In the genomic region with DNA sequence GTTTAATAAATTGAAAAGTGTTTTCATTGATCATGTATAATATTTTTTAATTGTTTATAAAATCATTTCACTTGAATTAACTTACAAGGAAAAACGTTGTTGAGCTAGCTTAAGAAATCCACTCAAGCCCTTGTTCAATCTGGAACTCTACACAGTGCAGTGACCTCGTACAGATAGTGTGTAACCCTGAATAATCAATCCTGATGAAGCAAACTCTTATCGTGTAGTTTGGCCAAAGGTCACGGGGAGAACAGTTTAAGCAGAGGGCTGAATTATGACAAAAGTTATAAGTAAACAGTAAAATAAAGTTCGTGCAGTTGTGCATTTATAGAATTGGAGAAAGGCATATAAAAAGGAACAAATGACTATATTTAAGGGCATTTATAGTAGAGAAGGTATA, we compare ENCODE assay signal across 24 mouse cellular contexts.
DNase-seq lines count a peak whose midpoint lies in the region; ATAC-seq and TF ChIP-seq lines count a peak whose summit lies in the region.
"Had no signal": no experiment of that assay in that cellular context is flagged by ENCODE, and none has a peak within 500 bp of the region (broad histone marks: within the 10 kb centered on the region; RNA-seq: fewer than 3 reads in every experiment).

No protein-coding gene starts in this region.

- no peak for TF ChIP-seq POLR2A in cerebellum, adult 2 months (IDR thresholded peaks at IDR 0.05; ENCODE audit: borderline replicate concordance, insufficient read depth, low read length)

- ATAC-seq in stomach, embryonic 15.5 days (ENCODE audit: insufficient read depth, low FRiP score, low read depth): peak; percentile 53
- ATAC-seq in stomach, postnatal 0 days (ENCODE audit: low FRiP score, low TSS enrichment): no peak
- ATAC-seq in liver, embryonic 13.5 days (ENCODE audit: low read depth): peak; percentile 55; the same call in 1 of the 2 replicates
- no peak for ATAC-seq in neural tube, embryonic 15.5 days (ENCODE audit: low FRiP score)
- ATAC-seq: forebrain, embryonic 15.5 days; hindbrain, embryonic 16.5 days; Patski had no signal

- DNase-seq in adrenal gland, postnatal 14 days: peak; percentile 9
- DNase-seq in adrenal gland, adult 8-10 months: no peak
- DNase-seq in stomach, postnatal 0 days (ENCODE audit: low spot score): no peak
- no peak for DNase-seq in liver, embryonic 13.5 days
- no peak for DNase-seq in cerebellum, adult 2 months
- DNase-seq: B cell, adult 2 months; cerebellum, adult 11 months; cerebellum, adult 8-10 months; cerebellum, postnatal 10 days; gastrocnemius, postnatal 25 days; heart, adult 18-20 months; heart, postnatal 10 days; heart, postnatal 36 days had no signal

- no peak overlapping the region for H3K4me2 ChIP-seq in stomach, embryonic 15.5 days
- H3K4me2 ChIP-seq in stomach, postnatal 0 days (replicated peaks; ENCODE audit: low read depth): no peak overlapping the region
- H3K4me2 ChIP-seq in liver, embryonic 13.5 days: no peak overlapping the region
- H3K4me2 ChIP-seq in neural tube, embryonic 15.5 days: no peak overlapping the region
- H3K4me2 ChIP-seq: forebrain, embryonic 15.5 days; heart, embryonic 12.5 days; heart, embryonic 15.5 days; hindbrain, embryonic 13.5 days had no signal

- no peak for TF ChIP-seq CTCF in stomach, postnatal 0 days (IDR thresholded peaks at IDR 0.05; ENCODE audit: low read depth)
- no peak for TF ChIP-seq CTCF in cerebellum, adult 2 months (IDR thresholded peaks at IDR 0.05; ENCODE audit: borderline replicate concordance, insufficient read depth, low read depth, low read length)

- H3K36me3 ChIP-seq in stomach, embryonic 15.5 days: no peaks in the 10 kb centered on the region
- H3K36me3 ChIP-seq in stomach, postnatal 0 days (ENCODE audit: control insufficient read depth, insufficient read depth, low read length): no peaks in the 10 kb centered on the region
- no peaks in the 10 kb centered on the region for H3K36me3 ChIP-seq in liver, embryonic 13.5 days
- no peaks in the 10 kb centered on the region for H3K36me3 ChIP-seq in neural tube, embryonic 15.5 days
- H3K36me3 ChIP-seq: forebrain, embryonic 15.5 days; G1E; heart, embryonic 12.5 days; heart, embryonic 15.5 days; hindbrain, embryonic 10.5 days; hindbrain, embryonic 13.5 days had no signal

- H3K9me3 ChIP-seq in stomach, embryonic 15.5 days: no peaks in the 10 kb centered on the region
- H3K9me3 ChIP-seq in stomach, postnatal 0 days (ENCODE audit: control insufficient read depth, low read length): no peaks in the 10 kb centered on the region
- H3K9me3 ChIP-seq in liver, embryonic 13.5 days (replicated peaks): no peaks in the 10 kb centered on the region
- no peaks in the 10 kb centered on the region for H3K9me3 ChIP-seq in neural tube, embryonic 15.5 days (replicated peaks)
- H3K9me3 ChIP-seq: forebrain, embryonic 15.5 days; G1E; heart, embryonic 12.5 days; heart, embryonic 15.5 days; hindbrain, embryonic 10.5 days; hindbrain, embryonic 13.5 days had no signal

- H3K9ac ChIP-seq in stomach, embryonic 15.5 days: no peak overlapping the region
- no peak overlapping the region for H3K9ac ChIP-seq in stomach, postnatal 0 days (ENCODE audit: low read length)
- no peak overlapping the region for H3K9ac ChIP-seq in liver, embryonic 13.5 days
- no peak overlapping the region for H3K9ac ChIP-seq in neural tube, embryonic 15.5 days (replicated peaks)
- H3K9ac ChIP-seq: forebrain, embryonic 15.5 days; heart, embryonic 12.5 days; heart, embryonic 15.5 days; hindbrain, embryonic 13.5 days had no signal

- H3K27ac ChIP-seq in stomach, embryonic 15.5 days: no peak overlapping the region
- H3K27ac ChIP-seq in stomach, postnatal 0 days (replicated peaks): no peak overlapping the region
- no peak overlapping the region for H3K27ac ChIP-seq in liver, embryonic 13.5 days
- no peak overlapping the region for H3K27ac ChIP-seq in neural tube, embryonic 15.5 days (replicated peaks)
- no peak overlapping the region for H3K27ac ChIP-seq in cerebellum, adult 2 months (ENCODE audit: insufficient read depth, low read length)
- H3K27ac ChIP-seq: forebrain, embryonic 15.5 days; heart, embryonic 15.5 days; hindbrain, embryonic 10.5 days; hindbrain, embryonic 13.5 days had no signal

- 22% methylated on average over 5 of the region's 5 CpGs for WGBS in stomach, embryonic 15.5 days
- 27% methylated on average over 5 of the region's 5 CpGs for WGBS in stomach, postnatal 0 days
- WGBS in liver, embryonic 13.5 days (ENCODE audit: insufficient replicate concordance): 42% methylated on average over 5 of the region's 5 CpGs
- 76% methylated on average over 5 of the region's 5 CpGs for whole genome bisulfite sequencing in neural tube, embryonic 15.5 days
- 73% methylated on average over 5 of the region's 5 CpGs for WGBS in cerebellum, adult 2 months

- TF ChIP-seq EP300 in stomach, postnatal 0 days (optimal IDR thresholded peaks at IDR 0.05): no peak

- no peaks in the 10 kb centered on the region for H3K27me3 ChIP-seq in stomach, embryonic 15.5 days (replicated peaks)
- no peaks in the 10 kb centered on the region for H3K27me3 ChIP-seq in stomach, postnatal 0 days (ENCODE audit: control insufficient read depth, insufficient read depth, low read length)
- H3K27me3 ChIP-seq in liver, embryonic 13.5 days: no peaks in the 10 kb centered on the region
- no peaks in the 10 kb centered on the region for H3K27me3 ChIP-seq in neural tube, embryonic 15.5 days (replicated peaks)
- H3K27me3 ChIP-seq in cerebellum, adult 2 months (ENCODE audit: control insufficient read depth, insufficient read depth, low read length): no peaks in the 10 kb centered on the region
- H3K27me3 ChIP-seq: CH12.LX; forebrain, embryonic 15.5 days; heart, embryonic 12.5 days; heart, embryonic 15.5 days; hindbrain, embryonic 13.5 days; Patski had no signal

- H3K4me3 ChIP-seq in stomach, embryonic 15.5 days (replicated peaks): no peak overlapping the region
- no peak overlapping the region for H3K4me3 ChIP-seq in stomach, postnatal 0 days (ENCODE audit: low read depth, low read length)
- H3K4me3 ChIP-seq in liver, embryonic 13.5 days (replicated peaks): no peak overlapping the region
- no peak overlapping the region for H3K4me3 ChIP-seq in neural tube, embryonic 15.5 days (replicated peaks)
- no peak overlapping the region for H3K4me3 ChIP-seq in cerebellum, adult 2 months (replicated peaks; ENCODE audit: insufficient read depth, low read depth, low read length)
- H3K4me3 ChIP-seq: forebrain, embryonic 15.5 days; heart, embryonic 12.5 days; heart, embryonic 15.5 days; hindbrain, embryonic 10.5 days; hindbrain, embryonic 13.5 days had no signal

- H3K4me1 ChIP-seq in stomach, embryonic 15.5 days: peaks cover 5% of the 10 kb centered on the region; the same call in 1 of the 2 replicates
- no peaks in the 10 kb centered on the region for H3K4me1 ChIP-seq in stomach, postnatal 0 days (replicated peaks; ENCODE audit: control insufficient read depth, insufficient read depth)
- H3K4me1 ChIP-seq in liver, embryonic 13.5 days (replicated peaks): no peaks in the 10 kb centered on the region
- H3K4me1 ChIP-seq in neural tube, embryonic 15.5 days: no peaks in the 10 kb centered on the region
- no peaks in the 10 kb centered on the region for H3K4me1 ChIP-seq in cerebellum, adult 2 months (ENCODE audit: control insufficient read depth, insufficient read depth, low read length)
- H3K4me1 ChIP-seq: forebrain, embryonic 15.5 days; hindbrain, embryonic 10.5 days; hindbrain, embryonic 13.5 days had no signal

Comparison
In these comparisons a context has a peak if more than half of its experiments do, and no peak if none do; other contexts are left out.
1. ATAC-seq: peak in stomach, embryonic 15.5 days (single experiment) and liver, embryonic 13.5 days (single experiment); none in stomach, postnatal 0 days (single experiment) and neural tube, embryonic 15.5 days (single experiment).